Mouse (Mus musculus) adrenal gland, postnatal 10 days (tissue): Measurements from ENCODE around the gene Ogfod3. TPM values are rescaled to one million over a fixed set of nuclear protein-coding genes. Genes with fewer than 3 reads are reported as not detected.

Source experiments
- DNase-seq: peaks from one replicate; pipeline ENCODE4 v3.0.0; 2021; ENCODE audit warnings: mixed read lengths
- long read RNA-seq, 2 experiments: library from polyadenylated mRNA; stranded (forward); transcript quantifications; one replicate each; pipeline ENCODE4 v2.0.0; 2021
- total RNA-seq, 2 experiments: library from RNA; stranded (reverse); gene quantifications; 2 replicates each; pipeline ENCODE4 v1.2.3; 2021

Gene Ogfod3
- total RNA-seq: 10 to 100 TPM; 24.5 to 24.9 TPM
- long read RNA-seq, experiment 1, transcript Ogfod3-201 (9 exons, 1,308 nt): major isoform, 55 of 61 reads
- long read RNA-seq, experiment 1, partial matches to known transcripts: 5 of 61 reads
- long read RNA-seq, experiment 1, other reads (novel, unspliced or antisense): 1 of 61 reads
- long read RNA-seq, experiment 2, transcript Ogfod3-201 (9 exons, 1,308 nt): major isoform, 32 of 35 reads
- long read RNA-seq, experiment 2, partial matches to known transcripts: 2 of 35 reads
- long read RNA-seq, experiment 2, other reads (novel, unspliced or antisense): 1 of 35 reads

GRCm38 (mm10) chr11:121204161-121205006 lies at the start of gene Ogfod3, which contains the start of gene Hexdc:
TSS of gene Ogfod3 (minus strand) at chr11:121204711.
TSS of gene Hexdc (plus strand) at chr11:121204433.
- DNase-seq: peak; percentile 97

GRCm38 (mm10) chr11:121250196-121250595 lies 45.7 kb upstream of the Ogfod3 start:
- no peak for DNase-seq

- no peak for DNase-seq
These were observed 35.2 kb upstream of the Ogfod3 start for GRCm38 (mm10) chr11:121239669-121240068.

GRCm38 (mm10) chr11:121237345-121238128 lies 33.0 kb upstream of the Ogfod3 start:
- DNase-seq: no peak

GRCm38 (mm10) chr11:121236564-121237344 lies 32.2 kb upstream of the Ogfod3 start, which contains the start of gene Narf:
TSS of gene Narf (plus strand) at chr11:121237253.
- peak; percentile 98 for DNase-seq

GRCm38 (mm10) chr11:121235475-121236238 lies 31.1 kb upstream of the Ogfod3 start:
- peak; percentile 30 for DNase-seq

- no peak for DNase-seq
These were observed 28.2 kb upstream of the Ogfod3 start for GRCm38 (mm10) chr11:121232706-121233105.

GRCm38 (mm10) chr11:121231628-121232291 lies 27.2 kb upstream of the Ogfod3 start:
- DNase-seq: no peak

- DNase-seq: no peak
These were observed 26.7 kb upstream of the Ogfod3 start for GRCm38 (mm10) chr11:121231191-121231590.

- peak; percentile 81 for DNase-seq
These were observed 24.5 kb upstream of the Ogfod3 start, which contains the start of gene Cybc1 for GRCm38 (mm10) chr11:121229018-121229439. TSS of gene Cybc1 (minus strand) at chr11:121229322.

- DNase-seq: no peak
These were observed 23.9 kb upstream of the Ogfod3 start for GRCm38 (mm10) chr11:121228129-121229017.

- no peak for DNase-seq
These were observed 17.0 kb upstream of the Ogfod3 start for GRCm38 (mm10) chr11:121221321-121222010.

- no peak for DNase-seq
These were observed 16.3 kb upstream of the Ogfod3 start for GRCm38 (mm10) chr11:121220771-121221170.

GRCm38 (mm10) chr11:121219776-121220175 lies 15.3 kb upstream of the Ogfod3 start:
- no peak for DNase-seq

GRCm38 (mm10) chr11:121216831-121217230 lies 12.3 kb upstream of the Ogfod3 start:
- no peak for DNase-seq

- no peak for DNase-seq
These were observed 701 bp downstream of the Ogfod3 start for GRCm38 (mm10) chr11:121203859-121204160.

- DNase-seq: peak; percentile 61
These were observed 2.9 kb downstream of the Ogfod3 start for GRCm38 (mm10) chr11:121201436-121202198.

GRCm38 (mm10) chr11:121200781-121201180 lies 3.7 kb downstream of the Ogfod3 start:
- no peak for DNase-seq
